In genomic region chr19:36408352-36409100, GRCm38 (mm10) we compare ENCODE assay signal across 10 mouse cellular contexts.
DNase-seq lines count a peak whose midpoint lies in the region; ATAC-seq and TF ChIP-seq lines count a peak whose summit lies in the region.
"Had no signal": no experiment of that assay in that cellular context is flagged by ENCODE, and none has a peak within 500 bp of the region (broad histone marks: within the 10 kb centered on the region; RNA-seq: fewer than 3 reads in every experiment).

No protein-coding gene starts in this region.

- peaks cover 4% of the 10 kb centered on the region; the same call in 1 of the 2 replicates for H3K36me3 ChIP-seq in heart, embryonic 12.5 days
- H3K36me3 ChIP-seq in liver, embryonic 14.5 days (replicated peaks; ENCODE audit: control insufficient read depth, insufficient read depth, low read depth) = peaks cover 3% of the 10 kb centered on the region; the same call in 1 of the 2 replicates

- peak; percentile 55; the same call in 1 of the 2 replicates for TF ChIP-seq EP300 in liver, embryonic 14.5 days (IDR thresholded peaks at IDR 0.05; ENCODE audit: low read depth)

- H3K27ac ChIP-seq in heart, embryonic 12.5 days (ENCODE audit: poor library complexity, severe bottlenecking) = peak overlapping the region; percentile 79; the same call in 1 of the 2 replicates
- no peak overlapping the region for H3K27ac ChIP-seq in liver, embryonic 14.5 days
- H3K27ac ChIP-seq: left cerebral cortex, adult 2 months had no signal

- DNase-seq in heart, postnatal 4 days = no peak
- DNase-seq in retina, postnatal 1 day = peak; percentile 4
- DNase-seq in retina, embryonic 14.5 days (ENCODE audit: low spot score) = no peak
- peak in 2 of 3 experiments; percentile 22 to 29 for DNase-seq in liver, embryonic 14.5 days (ENCODE audit: low read depth in 3 of 3, low spot score in 3 of 3)
- DNase-seq in urinary bladder, adult 2 months (ENCODE audit: low spot score) = no peak
- no peak for DNase-seq in spleen, postnatal 36 days (ENCODE audit: low spot score in 2 of 2)
- DNase-seq in cerebellum, postnatal 36 days = no peak
- DNase-seq: adrenal gland, adult 2 months had no signal

- no peaks in the 10 kb centered on the region for H3K9me3 ChIP-seq in heart, embryonic 12.5 days (replicated peaks)
- no peaks in the 10 kb centered on the region for H3K9me3 ChIP-seq in liver, embryonic 14.5 days (ENCODE audit: control insufficient read depth, low read length)

- ATAC-seq in heart, embryonic 12.5 days (ENCODE audit: insufficient number of reproducible peaks, low FRiP score) = no peak
- no peak for ATAC-seq in liver, embryonic 14.5 days (ENCODE audit: insufficient read depth)

- TF ChIP-seq CTCF in liver, embryonic 14.5 days (IDR thresholded peaks at IDR 0.05; ENCODE audit: low read depth) = no peak

- H3K9ac ChIP-seq in heart, embryonic 12.5 days = peak overlapping the region; percentile 46
- H3K9ac ChIP-seq in liver, embryonic 14.5 days (replicated peaks) = no peak overlapping the region; the same call in 1 of the 2 replicates

- no peaks in the 10 kb centered on the region for H3K27me3 ChIP-seq in heart, embryonic 12.5 days (replicated peaks)
- no peaks in the 10 kb centered on the region; the same call in 1 of the 2 replicates for H3K27me3 ChIP-seq in liver, embryonic 14.5 days (ENCODE audit: control insufficient read depth, insufficient read depth, low read length)

- 0 out of 2 replicates have a peak overlapping the region, but pooled peaks have one; percentile 85 for H3K4me3 ChIP-seq in heart, embryonic 12.5 days
- H3K4me3 ChIP-seq in liver, embryonic 14.5 days (ENCODE audit: insufficient read depth in 1 of 2, low read depth in 2 of 2, low read length in 2 of 2) = peak overlapping the region in 1 of 2 experiments; percentile 87; a peak in 1 of 4 replicates

- H3K4me2 ChIP-seq in heart, embryonic 12.5 days = peak overlapping the region; percentile 75
- peak overlapping the region; percentile 75 for H3K4me2 ChIP-seq in liver, embryonic 14.5 days (ENCODE audit: low read depth)

- WGBS in heart, embryonic 12.5 days = 29% methylated on average over 10 of the region's 10 CpGs
- WGBS in liver, embryonic 14.5 days (ENCODE audit: insufficient replicate concordance) = 25% methylated on average over 10 of the region's 10 CpGs

- H3K4me1 ChIP-seq in heart, embryonic 12.5 days (replicated peaks) = peaks cover 23% of the 10 kb centered on the region
- peaks cover 13 to 22% of the 10 kb centered on the region in 2 experiments for H3K4me1 ChIP-seq in liver, embryonic 14.5 days (replicated peaks; ENCODE audit: control insufficient read depth in 2 of 2, insufficient read depth in 2 of 2, low read length in 1 of 2)

Comparison
In these comparisons a context has a peak if more than half of its experiments do, and no peak if none do; other contexts are left out.
1. DNase-seq: peak in retina, postnatal 1 day (single experiment) and liver, embryonic 14.5 days (2 of 3); none in heart, postnatal 4 days (single experiment), retina, embryonic 14.5 days (single experiment), urinary bladder, adult 2 months (single experiment), spleen, postnatal 36 days (0 of 2) and cerebellum, postnatal 36 days (0 of 2).